18 mouse cellular contexts compared by ENCODE assay signal in the genomic region with DNA sequence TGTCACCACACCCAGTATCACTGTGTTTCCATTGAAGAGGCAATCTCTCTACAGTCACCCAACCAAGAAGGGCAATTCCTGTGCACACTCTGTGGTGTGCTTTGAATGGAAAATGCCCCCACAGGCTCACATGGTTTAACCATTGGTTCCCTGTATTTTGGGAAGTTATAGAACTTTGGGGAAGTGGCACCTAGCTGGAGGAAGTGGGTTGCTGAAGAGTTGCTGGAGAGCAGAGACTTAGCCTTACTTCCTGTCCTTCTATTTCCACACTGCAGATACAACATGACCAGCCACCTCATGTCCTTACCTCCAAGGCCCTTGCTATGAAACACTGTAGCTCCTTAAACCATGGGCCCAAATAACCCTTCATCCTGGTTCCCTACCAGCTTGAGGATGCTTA. TPM values are rescaled to one million over a fixed set of nuclear protein-coding genes. Genes with fewer than 3 reads are reported as not detected.
DNase-seq lines count a peak whose midpoint lies in the region; ATAC-seq lines count a peak whose summit lies in the region.
"Had no signal": no experiment of that assay in that cellular context is flagged by ENCODE, and none has a peak within 500 bp of the region (broad histone marks: within the 10 kb centered on the region; RNA-seq: fewer than 3 reads in every experiment).

No protein-coding gene starts in this region.

- ATAC-seq in common myeloid progenitor, adult 5-6 weeks (replicated peaks; ENCODE audit: low read depth, poor library complexity, severe bottlenecking) = peak; percentile 39; the same call in 1 of the 2 replicates
- peak; percentile 91 for ATAC-seq in megakaryocyte, adult 5-6 weeks (ENCODE audit: poor library complexity, severe bottlenecking)
- ATAC-seq: forebrain, embryonic 15.5 days; intestine, postnatal 0 days had no signal

- DNase-seq in A20 (ENCODE audit: low read depth, low spot score) = peak; percentile 18
- DNase-seq in embryo, embryonic 9.5 days (ENCODE audit: extremely low spot score) = no peak
- no peak for DNase-seq in kidney, postnatal 25 days
- DNase-seq in embryo, embryonic 10 days (ENCODE audit: low spot score) = no peak
- DNase-seq in layer of hippocampus, adult 9-11 months = no peak
- DNase-seq: adrenal gland, postnatal 10 days; cerebellum, adult 18-20 months; cerebellum, adult 9-11 months; cerebellum, postnatal 25 days; gastrocnemius, postnatal 25 days; heart, adult 2 months; heart, postnatal 14 days; heart, postnatal 4 days had no signal

RNA-seq across cellular contexts. Expression of gene Abcc8, which starts 4.4 kb away (rescaled TPM):
- not detected in 2 replicates for total RNA-seq in common myeloid progenitor, adult 5-6 weeks (2017)
- total RNA-seq in megakaryocyte, adult 5-6 weeks (2015) = not detected in 2 replicates
- 0.04 TPM in 1 of 2 replicates, not detected in the other for total RNA-seq in megakaryocyte, adult 5-6 weeks (2017)

RNA-seq across cellular contexts. Expression of gene Ush1c, which starts 54.1 kb away (rescaled TPM):
- not detected in 2 replicates for total RNA-seq in common myeloid progenitor, adult 5-6 weeks (2017)
- total RNA-seq in megakaryocyte, adult 5-6 weeks (2015) = 0.13 TPM in 1 of 2 replicates, not detected in the other
- not detected in 2 replicates for total RNA-seq in megakaryocyte, adult 5-6 weeks (2017)

RNA-seq across cellular contexts. Expression of gene Otog, which starts 56.6 kb away (rescaled TPM):
- not detected in 2 replicates for total RNA-seq in common myeloid progenitor, adult 5-6 weeks (2017)
- not detected in 2 replicates for total RNA-seq in megakaryocyte, adult 5-6 weeks (2015)
- total RNA-seq in megakaryocyte, adult 5-6 weeks (2017) = not detected in 2 replicates
- total RNA-seq: adrenal gland, postnatal 4 days; heart, adult 2 months; heart, postnatal 14 days; heart, postnatal 4 days had no signal
